ENCODE assay signal across 22 mouse cellular contexts in genomic region chr13:57830091-57830490, GRCm38 (mm10).
"Had no signal": no experiment of that assay in that cellular context is flagged by ENCODE, and none has a peak within 500 bp of the region (broad histone marks: within the 10 kb centered on the region; RNA-seq: fewer than 3 reads in every experiment).

No protein-coding gene starts in this region.

- H3K4me3 ChIP-seq: megakaryocyte, embryonic 14.5 days; neural tube, embryonic 12.5 days; neural tube, embryonic 15.5 days had no signal

- DNase-seq: kidney, adult 18-20 months; kidney, adult 9 months; kidney, postnatal 10 days; kidney, postnatal 36 days; left cerebral cortex, postnatal 4 days; liver, postnatal 0 days; lung, embryonic 14.5 days; lung, postnatal 36 days; right cerebral cortex, adult 18-20 months; right cerebral cortex, postnatal 14 days; spleen, adult 18-20 months; thymus, adult 2 months; thymus, postnatal 14 days; thymus, postnatal 4 days had no signal

- H3K27me3 ChIP-seq: megakaryocyte, embryonic 14.5 days; neural tube, embryonic 12.5 days; neural tube, embryonic 15.5 days had no signal

- H3K4me1 ChIP-seq: megakaryocyte, embryonic 14.5 days; neural tube, embryonic 12.5 days had no signal

- H3K27ac ChIP-seq: liver, embryonic 14.5 days; neural tube, embryonic 12.5 days; stomach, postnatal 0 days had no signal

- ATAC-seq: intestine, embryonic 16.5 days; liver, postnatal 0 days; lung, postnatal 0 days had no signal

- H3K4me2 ChIP-seq: lung, embryonic 14.5 days; midbrain, embryonic 11.5 days; neural tube, embryonic 12.5 days; neural tube, embryonic 15.5 days had no signal

- H3K36me3 ChIP-seq: neural tube, embryonic 12.5 days had no signal

- H3K9me3 ChIP-seq: neural tube, embryonic 15.5 days had no signal

- H3K9ac ChIP-seq: liver, embryonic 14.5 days; liver, postnatal 0 days; lung, embryonic 14.5 days; neural tube, embryonic 12.5 days; neural tube, embryonic 15.5 days had no signal
